Mouse (Mus musculus) thymus, postnatal 4 days (tissue): ENCODE measurements around the gene Shisal2b.
"Not testable (repeated sequence)": the region's sequence is repeated elsewhere in the genome, so short reads cannot be mapped to it uniquely, and the experiment has no call there.

Experiments
- DNase-seq: peaks from one replicate; pipeline ENCODE4 v3.0.0; 2021

Gene Shisal2b

DNA sequence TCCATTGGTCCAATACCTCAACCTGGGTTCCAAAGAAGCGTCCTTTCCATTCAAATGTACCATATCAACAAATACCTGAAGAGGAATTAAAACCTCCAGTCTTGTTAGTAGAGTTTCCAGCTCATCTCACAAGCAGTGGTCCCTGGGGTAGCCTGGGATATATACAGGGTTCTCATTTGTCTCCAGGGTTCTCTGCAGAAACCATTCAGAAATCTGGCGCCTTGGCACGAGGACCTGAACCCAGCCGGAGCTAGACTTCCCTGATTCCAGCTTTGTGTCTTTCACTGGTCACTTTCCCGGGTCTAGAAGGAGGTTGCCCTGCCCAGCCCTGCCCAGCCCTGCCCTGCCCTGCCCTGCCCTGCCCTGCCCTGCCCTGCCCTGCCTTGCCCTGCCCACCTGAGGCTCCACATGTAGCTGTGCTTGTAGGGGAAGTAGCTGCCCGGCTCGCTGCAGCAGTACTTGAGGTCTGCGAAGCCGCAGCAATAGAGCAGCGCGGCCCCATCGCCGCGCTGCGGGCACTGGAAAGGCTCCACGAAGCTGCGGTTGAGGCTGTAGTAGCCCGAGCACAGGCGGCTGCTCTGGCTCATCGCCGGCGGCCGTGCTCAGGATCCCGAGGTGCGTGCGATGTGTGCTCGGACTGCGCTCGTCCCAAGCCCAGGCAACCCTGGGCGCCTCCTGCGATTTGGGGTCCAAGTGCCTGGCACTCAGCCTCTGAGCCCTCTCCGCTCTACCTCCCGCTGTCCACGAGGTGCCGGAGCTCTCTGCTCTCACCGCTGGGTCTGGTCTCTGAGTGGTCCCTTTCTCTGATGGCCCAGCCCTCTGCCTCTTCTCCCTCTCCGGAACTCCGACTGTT is at the start of gene Shisal2b:
Gene Shisal2b (minus strand): TSS at position 767 of the 853 bp plus-strand sequence.
- peak; percentile 52 for DNase-seq

DNA sequence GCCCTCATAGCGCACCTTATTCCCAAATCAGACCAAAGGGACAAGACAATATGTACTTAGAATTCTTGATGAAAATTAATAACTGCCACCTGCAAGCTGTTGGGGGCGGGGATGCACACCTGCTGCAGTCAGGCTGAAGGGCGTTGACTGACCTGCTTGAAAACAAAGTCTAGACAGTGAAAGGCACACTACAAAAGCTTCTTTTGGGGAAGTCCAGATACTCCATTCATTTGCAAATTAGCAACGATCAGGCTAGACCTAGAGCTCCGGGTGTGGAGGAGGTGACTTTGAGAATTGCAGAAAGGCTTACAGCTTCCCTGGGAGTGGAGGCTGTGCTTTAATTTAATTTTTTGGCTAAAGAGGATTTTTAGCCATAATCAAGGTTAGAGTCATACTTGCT is 47.9 kb upstream of the Shisal2b start:
- DNase-seq: not testable (repeated sequence)

DNA sequence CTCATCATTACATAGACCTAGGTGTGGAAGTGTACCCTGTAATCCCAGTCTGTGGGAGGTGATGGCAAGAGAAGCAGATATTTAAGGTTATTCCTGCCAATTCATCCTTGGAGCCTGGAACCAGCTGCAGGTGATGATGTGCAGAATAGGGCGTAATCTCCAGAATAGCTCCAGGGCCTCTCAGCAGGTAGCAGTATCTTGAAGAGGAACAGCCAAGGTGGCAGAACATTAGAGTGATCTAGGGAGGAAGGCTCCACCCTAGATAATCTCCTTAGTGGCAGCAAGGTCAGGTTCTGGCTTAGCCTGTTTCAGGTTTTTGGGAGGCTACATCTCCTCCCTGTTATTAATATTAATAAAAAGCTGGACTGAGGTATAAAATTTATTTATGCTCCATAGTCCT is 47.3 kb upstream of the Shisal2b start:
- DNase-seq: not testable (repeated sequence)

- DNase-seq: no peak
Measured at GRCm38 (mm10) chr13:104908691-104909090, 45.0 kb upstream of the Shisal2b start.

- no peak for DNase-seq
Measured at GRCm38 (mm10) chr13:104894771-104895170, 31.1 kb upstream of the Shisal2b start.

DNA sequence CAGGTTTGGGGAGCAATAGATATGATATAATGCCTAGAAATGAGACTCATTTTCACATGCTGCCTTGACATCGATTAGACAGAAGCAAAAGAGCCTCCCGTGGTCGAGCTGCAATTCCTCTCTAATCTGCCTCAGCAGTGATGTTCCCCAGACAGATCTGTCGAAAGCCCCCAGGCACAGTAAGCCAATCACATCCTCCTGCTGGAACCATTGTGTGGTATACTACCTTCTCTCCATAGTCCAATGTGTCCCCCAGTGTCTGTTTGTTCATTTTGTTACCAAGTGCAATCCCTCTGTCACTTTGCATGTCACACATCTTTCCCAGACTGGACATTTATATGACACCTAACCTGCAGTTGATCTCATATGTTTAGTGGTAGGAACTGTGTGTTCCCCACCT is 28.6 kb upstream of the Shisal2b start:
- DNase-seq: no peak

DNA sequence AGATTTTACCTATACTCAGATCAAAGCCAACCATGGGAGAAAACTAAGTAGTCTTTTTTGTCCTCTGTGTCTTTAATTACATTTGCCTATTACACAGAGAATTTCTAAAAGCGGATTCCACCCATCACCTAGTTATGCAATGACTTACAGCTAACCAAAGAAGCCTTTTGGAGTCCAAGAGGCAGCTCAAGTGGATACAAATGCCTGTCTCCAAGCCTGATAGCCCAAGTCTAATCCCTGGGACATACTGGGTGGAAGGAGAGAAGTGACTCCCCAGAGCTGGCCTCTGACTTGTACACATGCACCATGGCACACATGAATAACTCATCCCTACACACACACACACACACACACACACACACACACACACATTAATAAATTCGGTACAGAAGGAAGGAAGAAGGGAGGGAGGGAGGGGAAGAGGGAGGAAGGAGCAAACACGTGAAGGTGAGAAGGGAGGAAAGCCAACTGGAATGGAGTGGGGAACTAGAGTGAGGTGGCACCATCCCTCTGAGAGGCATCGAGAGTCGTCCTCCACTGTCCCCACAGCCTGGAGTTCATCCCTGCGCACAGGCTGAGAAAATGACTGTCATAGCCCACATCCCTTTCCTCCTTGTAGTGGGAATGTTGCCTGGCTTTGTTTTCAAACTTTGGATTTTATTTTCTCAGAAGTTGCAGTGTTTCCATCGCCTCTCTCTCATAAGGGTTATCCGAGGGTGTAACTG is 22.8 kb upstream of the Shisal2b start:
- no peak for DNase-seq

GRCm38 (mm10) chr13:104883566-104884249 is 20.0 kb upstream of the Shisal2b start:
- no peak for DNase-seq

GRCm38 (mm10) chr13:104878508-104878907 is 14.8 kb upstream of the Shisal2b start:
- no peak for DNase-seq

DNA sequence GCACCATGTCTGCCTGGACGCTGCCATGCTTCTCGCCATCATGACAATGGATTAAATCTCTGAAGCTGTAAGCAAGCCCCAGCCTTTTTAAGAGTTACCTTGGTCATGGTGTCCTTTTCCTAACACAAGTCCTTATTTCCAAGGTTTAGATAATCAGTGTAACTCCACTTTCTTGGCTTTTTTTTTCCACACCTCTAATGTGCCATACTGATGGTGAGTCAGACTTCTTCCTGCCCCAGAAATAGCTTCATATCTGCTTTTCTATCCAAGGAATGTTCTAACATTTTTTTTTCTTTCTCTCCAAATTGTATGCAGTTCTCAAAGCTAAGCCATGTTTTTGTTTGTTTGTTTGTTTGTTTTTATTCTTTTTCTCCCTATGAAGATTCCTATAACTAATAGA is 6.2 kb upstream of the Shisal2b start:
- DNase-seq: no peak

GRCm38 (mm10) chr13:104866726-104867125 is 3.0 kb upstream of the Shisal2b start:
- DNase-seq: no peak

GRCm38 (mm10) chr13:104853645-104854044 is 10.0 kb downstream of the Shisal2b start:
- no peak for DNase-seq

DNA sequence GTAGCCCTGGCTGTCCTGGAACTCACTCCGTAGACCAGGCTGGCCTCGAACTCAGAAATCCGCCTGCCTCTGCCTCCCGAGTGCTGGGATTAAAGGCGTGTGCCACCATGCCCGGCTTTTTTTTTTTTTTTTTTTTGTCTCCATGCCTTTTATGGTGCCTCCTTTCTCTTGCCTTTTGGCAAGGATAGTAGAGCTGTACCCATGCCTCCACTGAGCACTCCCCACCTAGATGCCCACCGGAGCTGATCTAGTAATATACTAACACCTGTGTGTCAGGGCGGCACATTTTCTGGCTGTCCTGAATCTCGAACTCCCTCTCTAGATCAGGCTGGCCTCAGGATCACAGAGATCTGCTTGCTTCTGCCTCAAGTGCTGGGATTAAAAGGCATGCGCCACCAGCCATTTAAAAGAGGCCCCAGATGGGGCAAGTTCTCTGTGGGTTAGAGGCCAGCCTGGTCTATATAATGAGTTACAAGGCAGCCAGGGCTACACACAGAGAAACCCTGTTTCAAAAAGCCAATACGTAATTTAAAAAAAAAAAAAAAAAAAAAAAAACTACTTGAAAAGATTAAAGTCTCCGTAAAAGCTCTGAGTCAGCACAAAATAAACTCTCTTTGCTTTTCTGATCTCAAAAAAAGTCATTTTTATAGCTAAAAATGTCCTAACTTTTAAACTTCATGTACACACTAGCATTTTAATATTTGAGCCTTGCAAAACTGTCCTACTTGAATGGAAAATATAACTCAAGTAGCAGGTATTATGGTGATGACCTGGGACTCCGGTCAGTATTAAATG is 20.2 kb downstream of the Shisal2b start:
- DNase-seq: no peak

DNA sequence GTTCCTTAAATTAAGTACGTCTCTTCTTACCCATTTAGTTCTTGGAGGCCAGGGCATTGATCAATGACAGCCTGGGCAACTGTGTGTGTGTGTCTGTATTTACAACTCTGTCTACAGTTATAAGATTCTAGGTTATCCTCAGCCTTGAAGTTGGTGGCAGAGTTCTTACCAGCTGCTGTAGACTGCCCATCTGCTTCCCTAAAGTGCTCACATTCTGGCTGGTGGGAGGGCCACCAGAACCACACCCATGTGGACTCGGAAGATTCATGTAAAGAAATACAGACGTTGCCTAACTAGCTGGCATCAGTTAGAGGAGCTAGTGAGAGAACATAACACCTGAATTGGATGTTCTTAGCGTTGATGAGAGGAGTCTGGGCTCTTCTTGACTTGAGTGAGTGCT is 21.8 kb downstream of the Shisal2b start:
- DNase-seq: no peak

- DNase-seq: no peak
Measured at GRCm38 (mm10) chr13:104837628-104838027, 26.1 kb downstream of the Shisal2b start.

GRCm38 (mm10) chr13:104832811-104833210 is 30.9 kb downstream of the Shisal2b start:
- DNase-seq: no peak

DNA sequence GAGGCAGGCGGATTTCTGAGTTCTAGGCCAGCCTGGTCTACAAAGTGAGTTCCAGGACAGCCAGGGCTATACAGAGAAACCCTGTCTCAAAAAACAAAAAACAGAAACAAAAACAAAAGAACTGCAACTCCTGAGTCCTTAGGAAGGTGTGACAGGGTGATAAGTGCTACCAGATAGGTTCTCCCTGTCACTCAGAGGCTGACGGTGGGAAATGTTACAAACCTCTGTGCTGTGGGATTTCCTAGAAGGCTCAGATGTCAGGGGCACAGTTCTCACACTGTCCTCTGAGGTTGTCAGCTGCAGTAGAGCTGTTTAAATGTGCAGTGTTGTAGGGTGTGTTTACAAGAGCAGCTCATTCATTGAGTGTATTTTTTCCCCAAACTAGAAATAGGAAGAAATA is 38.2 kb downstream of the Shisal2b start:
- no peak for DNase-seq

DNA sequence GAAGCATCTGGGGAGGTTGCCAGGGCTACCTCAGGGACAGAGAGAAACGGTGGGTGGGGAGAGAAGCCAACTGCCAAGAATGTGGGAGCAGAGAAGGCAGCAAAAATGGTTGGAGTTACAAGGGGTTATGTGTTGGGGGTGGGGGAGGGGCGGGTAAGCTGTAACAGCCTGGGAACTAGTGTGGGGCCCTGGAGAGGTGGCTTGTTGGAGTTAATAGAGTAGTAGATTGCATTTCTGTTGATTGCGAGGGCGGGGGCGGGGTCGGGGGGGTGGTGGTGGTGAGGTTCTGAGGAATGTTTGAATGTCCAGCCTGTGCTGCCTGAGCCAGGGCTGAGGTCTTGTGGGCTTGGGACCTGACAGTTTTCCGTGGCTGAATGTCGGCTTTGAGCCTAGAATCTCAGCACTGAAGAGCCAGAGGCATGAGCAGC is 41.3 kb downstream of the Shisal2b start:
- DNase-seq: no peak

- DNase-seq: no peak
Measured at GRCm38 (mm10) chr13:104821908-104822307, 41.8 kb downstream of the Shisal2b start.

DNA sequence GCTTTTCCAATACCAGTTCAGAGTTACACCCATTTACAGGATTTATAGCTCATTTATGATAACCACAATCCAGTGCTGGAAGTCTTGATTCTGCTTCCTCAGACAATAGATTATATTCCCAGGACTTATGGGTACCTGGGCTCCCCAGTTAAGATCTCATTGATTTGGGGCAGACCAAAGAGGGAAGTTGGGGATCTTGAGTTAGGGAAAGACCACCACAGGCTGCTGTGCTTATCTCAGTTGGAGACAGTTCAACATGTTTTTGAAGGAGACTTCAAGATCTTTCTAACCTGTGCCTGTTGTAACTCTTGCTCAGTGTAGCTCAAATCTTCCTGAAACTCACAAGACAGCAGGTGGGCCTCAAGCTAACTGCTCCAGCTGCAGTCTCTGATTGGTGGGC is 42.5 kb downstream of the Shisal2b start:
- DNase-seq: no peak

- peak; percentile 23 for DNase-seq
Measured at GRCm38 (mm10) chr13:104817696-104818095, 46.0 kb downstream of the Shisal2b start.
